Mouse (Mus musculus): ENCODE data around the gene Smtnl2. TPM values are rescaled to one million over a fixed set of nuclear protein-coding genes. Genes with fewer than 3 reads are reported as not detected.

Gene Smtnl2
- polyA plus RNA-seq, 1 experiment from 2014 or later: 41.5 TPM

DNA sequence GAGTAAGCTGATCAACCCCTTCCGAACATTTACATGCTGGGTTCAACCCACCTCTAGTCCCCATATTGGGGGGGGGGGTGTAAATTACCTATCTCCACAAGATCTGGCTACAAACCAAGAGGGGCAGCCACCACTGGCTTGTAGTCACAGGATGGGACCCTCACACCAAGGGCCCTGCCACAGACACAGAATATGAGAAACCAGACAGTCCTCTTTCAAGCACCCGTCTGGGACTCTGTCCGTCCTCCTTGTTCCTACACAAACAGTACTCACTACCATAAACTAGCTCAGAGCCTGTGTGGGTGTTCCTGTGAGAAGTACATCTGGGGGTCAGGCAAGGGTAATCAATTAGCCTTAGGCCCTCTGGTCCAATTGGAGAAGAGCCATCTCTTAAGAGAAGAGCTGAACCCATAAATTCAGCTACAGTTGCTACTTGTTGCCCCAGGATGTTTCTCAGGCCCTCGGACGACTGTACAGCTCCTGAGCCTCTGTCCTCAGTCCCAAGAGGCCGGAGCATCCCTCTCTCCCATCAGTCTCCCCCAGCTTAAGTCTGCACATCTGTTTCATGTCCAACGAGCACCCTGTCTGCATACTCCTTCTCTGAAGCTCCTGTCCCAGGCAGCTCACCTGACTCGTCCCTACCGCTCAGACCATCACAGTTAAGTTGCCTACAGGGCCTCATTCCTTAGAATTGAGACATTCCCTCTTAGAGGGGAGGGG, 2.9 kb downstream of the Smtnl2 start:
- ATAC-seq (ENCODE audit: low FRiP score, low read depth): no peak
- Histone ChIP-seq H3K4me1 (peaks cover 61% of the 10 kb centered on the region), H3K4me2 (replicated peaks) (peak overlapping the region; percentile 99), H3K36me3 (no peaks in the 10 kb centered on the region), H3K9me3 (no peaks in the 10 kb centered on the region), H3K27me3 (peaks cover 41% of the 10 kb centered on the region), H3K27ac (no peak overlapping the region), H3K4me3 (0 out of 2 replicates have a peak overlapping the region, but pooled peaks have one; percentile 72), H3K9ac (no peak overlapping the region)
- 27% methylated on average over 9 of the region's 9 CpGs for WGBS

DNA sequence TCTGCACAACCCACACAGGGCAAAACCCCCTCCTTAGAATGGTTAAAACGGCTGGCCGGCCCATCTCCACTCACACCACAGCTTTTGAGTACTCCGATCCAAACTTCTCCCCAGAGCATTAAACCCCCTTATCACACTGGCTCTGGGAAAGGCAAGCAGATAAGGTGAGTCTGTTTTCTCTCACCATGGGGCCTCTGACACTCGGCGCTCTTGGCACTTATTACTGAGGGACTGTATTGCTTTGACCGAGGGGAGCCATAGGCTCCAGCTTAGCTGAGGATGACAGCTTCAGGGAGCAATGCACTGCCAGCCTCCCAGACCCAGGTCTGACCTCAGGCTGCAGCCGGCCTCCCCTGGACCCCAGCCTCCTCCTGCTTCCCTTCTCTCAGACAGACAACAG, 3.9 kb downstream of the Smtnl2 start:
- Histone ChIP-seq H3K4me3 (no peak overlapping the region), H3K9me3 (no peaks in the 10 kb centered on the region), H3K27ac (no peak overlapping the region), H3K9ac (no peak overlapping the region), H3K27me3 (peaks cover 41% of the 10 kb centered on the region), H3K4me1 (peaks cover 55% of the 10 kb centered on the region), H3K4me2 (replicated peaks) (peak overlapping the region; percentile 30), H3K36me3 (no peaks in the 10 kb centered on the region)
- WGBS: 18% methylated on average over 7 of the region's 7 CpGs
- ATAC-seq (ENCODE audit: low FRiP score, low read depth): no peak

DNA sequence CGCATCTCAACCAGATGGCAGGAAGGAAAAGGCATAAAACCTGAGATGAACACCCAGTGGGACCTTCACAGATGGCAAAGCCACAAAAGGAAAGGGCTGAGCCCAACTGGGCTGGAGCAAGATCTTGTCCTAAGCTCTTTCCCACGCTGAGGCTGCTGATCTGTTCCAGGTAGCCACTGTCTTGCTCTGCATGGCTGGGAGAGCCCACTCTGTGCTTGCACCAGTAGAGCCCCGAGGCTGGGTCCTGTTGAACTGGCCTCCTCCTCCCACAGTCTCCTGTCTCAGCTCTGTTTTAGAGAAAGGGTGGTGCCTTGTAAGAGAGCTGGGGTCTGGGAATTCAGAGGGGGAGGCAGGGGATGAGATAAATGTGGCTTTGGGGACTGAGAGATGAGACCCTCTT, 4.4 kb downstream of the Smtnl2 start:
- Histone ChIP-seq H3K4me2 (replicated peaks) (no peak overlapping the region), H3K4me1 (peaks cover 55% of the 10 kb centered on the region)

DNA sequence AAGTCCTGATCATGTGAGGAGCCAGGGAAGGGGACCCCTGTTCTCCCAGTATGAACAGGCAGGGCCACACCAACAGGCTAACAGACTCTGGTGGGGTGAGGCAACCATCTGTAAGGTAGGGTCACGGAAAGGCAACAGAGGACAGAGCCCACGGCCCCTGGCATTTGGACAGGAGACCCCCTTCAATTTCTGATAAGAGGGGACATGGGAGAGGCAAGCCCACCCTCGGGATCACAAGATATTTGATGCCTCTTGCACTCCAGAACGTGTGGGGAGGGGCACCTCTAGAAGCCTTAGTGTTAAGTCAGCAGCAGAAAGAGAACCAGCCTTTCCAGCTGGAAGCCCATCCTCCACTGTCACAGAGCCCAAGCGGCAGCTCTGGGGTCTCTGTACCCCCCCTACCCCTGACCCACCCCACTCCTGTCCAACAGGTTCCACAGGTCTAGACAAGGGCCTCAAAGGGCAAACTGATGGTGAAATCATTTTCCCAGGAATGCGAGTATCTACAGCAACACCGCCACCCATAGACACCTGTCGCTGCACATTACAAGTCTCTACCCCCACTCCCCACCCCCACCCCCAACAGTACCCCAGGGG, 5.3 kb downstream of the Smtnl2 start:
- Histone ChIP-seq H3K27ac (no peak overlapping the region), H3K36me3 (no peaks in the 10 kb centered on the region), H3K4me3 (no peak overlapping the region), H3K9ac (no peak overlapping the region), H3K4me2 (replicated peaks) (no peak overlapping the region), H3K9me3 (no peaks in the 10 kb centered on the region), H3K4me1 (peaks cover 46% of the 10 kb centered on the region), H3K27me3 (peaks cover 39% of the 10 kb centered on the region)
- ATAC-seq (ENCODE audit: low FRiP score, low read depth): no peak
- WGBS: 53% methylated on average over 8 of the region's 8 CpGs

More for the DNA sequence above, 4.4 kb downstream of the Smtnl2 start:
- H3K9me3 ChIP-seq: no peaks in the 10 kb centered on the region
- H3K4me3 ChIP-seq: no peak overlapping the region
- no peak overlapping the region for H3K9ac ChIP-seq
- 22% methylated on average over 3 of the region's 3 CpGs for WGBS
- ATAC-seq (ENCODE audit: low FRiP score, low read depth): no peak
- H3K36me3 ChIP-seq: no peaks in the 10 kb centered on the region
- H3K27me3 ChIP-seq: peaks cover 41% of the 10 kb centered on the region
- H3K27ac ChIP-seq: no peak overlapping the region

DNA sequence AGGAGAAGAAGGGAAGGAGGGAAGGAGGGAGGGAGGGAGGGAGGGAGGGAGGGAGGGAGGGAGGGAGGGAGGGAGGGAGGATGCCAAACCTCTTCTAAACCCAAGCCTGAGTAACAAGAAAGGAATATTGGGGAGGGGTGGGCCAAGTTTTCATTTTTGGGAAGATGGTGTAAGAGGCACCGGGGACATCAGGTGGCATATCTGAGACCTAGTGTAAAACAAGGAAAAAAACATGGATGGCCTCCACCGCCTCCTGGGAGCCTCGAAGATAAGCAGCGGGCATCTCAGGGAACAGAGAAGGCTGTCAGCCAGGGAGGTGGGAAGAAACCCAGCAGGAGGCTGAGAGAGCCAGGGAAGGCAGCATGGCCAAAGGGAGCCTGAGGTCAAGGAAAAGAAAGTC, 6.0 kb downstream of the Smtnl2 start:
- H3K4me1 ChIP-seq: peaks cover 43% of the 10 kb centered on the region
- ATAC-seq (ENCODE audit: low FRiP score, low read depth): no peak
- H3K9ac ChIP-seq: no peak overlapping the region
- WGBS: 54% methylated on average over 4 of the region's 4 CpGs
- H3K9me3 ChIP-seq: no peaks in the 10 kb centered on the region
- peaks cover 35% of the 10 kb centered on the region for H3K27me3 ChIP-seq
- H3K4me2 ChIP-seq (replicated peaks): no peak overlapping the region
- peaks cover 4% of the 10 kb centered on the region; the same call in 1 of the 2 replicates for H3K36me3 ChIP-seq
- H3K27ac ChIP-seq: no peak overlapping the region
- H3K4me3 ChIP-seq: no peak overlapping the region

DNA sequence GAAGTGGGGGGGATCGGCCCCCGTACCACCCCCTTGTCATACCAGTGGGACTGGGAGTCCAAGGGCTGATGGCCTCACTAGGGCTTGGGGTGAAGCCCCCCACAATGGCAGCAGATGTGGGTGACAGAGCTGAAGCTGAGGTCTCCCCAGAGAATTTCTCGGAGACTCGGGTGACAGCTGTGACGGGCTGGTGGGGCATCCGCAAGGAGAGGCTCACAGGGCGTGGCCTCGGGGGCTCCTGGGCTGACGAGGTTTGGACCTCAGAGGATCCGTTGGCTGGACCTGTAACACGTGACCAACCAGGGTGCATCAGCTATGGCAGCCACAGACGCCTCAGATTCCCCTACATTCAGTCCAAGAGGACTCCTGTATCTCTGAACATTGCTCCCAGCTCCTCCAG, 8.5 kb downstream of the Smtnl2 start:
- WGBS: 87% methylated on average over 12 of the region's 12 CpGs
- no peak for ATAC-seq (ENCODE audit: low FRiP score, low read depth)

DNA sequence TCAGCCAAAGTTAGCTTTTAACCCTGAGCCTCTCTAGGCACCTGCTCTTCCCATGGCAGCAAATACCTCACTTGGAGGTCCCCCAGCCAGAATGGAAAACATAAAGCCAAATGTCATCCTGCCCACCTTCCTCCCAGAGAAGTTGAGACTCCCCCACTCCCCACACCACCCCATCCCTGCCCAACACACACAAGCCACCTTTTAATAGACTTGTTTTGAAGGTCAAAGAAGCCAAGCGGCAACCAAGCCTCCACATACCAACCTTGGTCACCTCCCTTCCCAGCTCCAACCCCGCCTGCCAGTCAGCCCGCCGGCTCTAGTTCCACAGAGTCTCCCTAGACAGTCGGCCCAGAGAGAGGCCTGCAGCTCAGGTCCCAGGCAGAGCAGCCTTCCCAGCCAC, 9.5 kb downstream of the Smtnl2 start:
- H3K9ac ChIP-seq: no peak overlapping the region
- no peaks in the 10 kb centered on the region for H3K9me3 ChIP-seq
- peaks cover 23% of the 10 kb centered on the region for H3K4me1 ChIP-seq
- peaks cover 12% of the 10 kb centered on the region for H3K27me3 ChIP-seq
- no peak overlapping the region for H3K4me3 ChIP-seq
- no peak for ATAC-seq (ENCODE audit: low FRiP score, low read depth)
- no peak overlapping the region for H3K4me2 ChIP-seq (replicated peaks)
- no peak overlapping the region for H3K27ac ChIP-seq
- H3K36me3 ChIP-seq: peaks cover 8% of the 10 kb centered on the region; the same call in 1 of the 2 replicates
- WGBS: 82% methylated on average over 5 of the region's 5 CpGs

More for the DNA sequence above, 8.5 kb downstream of the Smtnl2 start:
- H3K4me3 ChIP-seq: no peak overlapping the region
- no peak overlapping the region for H3K4me2 ChIP-seq (replicated peaks)
- no peak overlapping the region for H3K9ac ChIP-seq
- peaks cover 8% of the 10 kb centered on the region; the same call in 1 of the 2 replicates for H3K36me3 ChIP-seq
- peaks cover 17% of the 10 kb centered on the region for H3K27me3 ChIP-seq
- H3K4me1 ChIP-seq: peaks cover 23% of the 10 kb centered on the region
- H3K27ac ChIP-seq: no peak overlapping the region
- no peaks in the 10 kb centered on the region for H3K9me3 ChIP-seq

DNA sequence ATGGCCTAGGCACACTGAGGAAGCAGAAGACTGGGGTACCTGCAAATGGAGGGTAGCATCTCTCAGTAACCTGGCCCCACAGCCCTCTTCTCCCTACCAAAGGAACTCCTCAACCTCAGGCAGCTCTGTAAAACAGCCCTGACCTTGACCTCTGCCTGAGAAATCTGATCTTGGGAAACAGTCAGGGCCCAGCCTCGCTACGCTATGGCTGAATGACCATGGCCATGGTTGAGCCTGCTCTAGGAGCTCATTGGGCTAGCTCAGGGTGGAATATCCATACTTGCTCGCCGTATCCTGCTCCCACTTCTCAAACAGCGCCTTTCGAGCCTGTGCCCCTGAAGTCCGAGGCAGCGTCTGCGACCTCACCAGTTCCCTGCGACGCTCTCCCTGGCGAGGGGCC, 10.4 kb downstream of the Smtnl2 start:
- no peak for ATAC-seq (ENCODE audit: low FRiP score, low read depth)
- Histone ChIP-seq H3K4me2 (replicated peaks) (no peak overlapping the region), H3K4me1 (peaks cover 23% of the 10 kb centered on the region), H3K27ac (no peak overlapping the region), H3K4me3 (no peak overlapping the region), H3K9me3 (no peaks in the 10 kb centered on the region), H3K36me3 (peaks cover 8% of the 10 kb centered on the region; the same call in 1 of the 2 replicates), H3K27me3 (peaks cover 4% of the 10 kb centered on the region; the same call in 1 of the 2 replicates), H3K9ac (no peak overlapping the region)
- 85% methylated on average over 12 of the region's 12 CpGs for WGBS

DNA sequence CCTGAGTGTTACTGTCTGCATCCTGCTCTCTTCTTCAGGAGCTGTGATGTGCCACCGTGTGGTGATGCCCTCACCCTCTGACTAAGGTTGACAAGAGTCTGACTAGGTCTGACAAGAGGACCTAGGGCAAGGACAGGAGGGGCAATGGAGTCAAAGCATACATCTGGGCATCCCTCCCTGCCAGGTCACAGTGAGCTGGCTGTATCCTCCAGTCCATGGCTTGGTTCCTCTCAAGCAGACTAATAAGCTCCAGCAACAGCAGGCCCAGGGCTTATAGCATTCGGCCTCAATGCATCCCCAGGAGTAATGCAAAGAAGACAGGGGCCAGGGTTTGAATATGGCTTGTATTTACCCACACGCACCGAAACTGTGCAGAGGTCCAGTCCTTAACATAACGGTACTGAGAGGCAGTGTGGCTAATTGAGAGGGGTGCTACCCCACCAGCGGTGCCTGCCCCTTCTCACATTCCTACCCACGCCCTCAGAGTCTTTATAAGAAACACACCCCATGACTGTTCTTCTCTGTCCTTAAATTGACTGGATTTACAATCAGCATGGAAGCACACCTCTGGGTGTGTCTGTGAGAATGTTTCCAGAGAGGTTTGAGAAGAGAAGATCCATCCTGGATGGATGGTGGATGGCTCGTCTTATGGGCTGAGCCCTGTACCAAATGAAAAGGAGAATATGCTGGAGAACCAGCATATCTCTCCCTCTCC, 13.5 kb downstream of the Smtnl2 start:
- WGBS: 72% methylated on average over 8 of the region's 8 CpGs
- H3K36me3 ChIP-seq: peaks cover 8% of the 10 kb centered on the region; the same call in 1 of the 2 replicates
- H3K27ac ChIP-seq: peak overlapping the region; percentile 22; the same call in 1 of the 2 replicates

DNA sequence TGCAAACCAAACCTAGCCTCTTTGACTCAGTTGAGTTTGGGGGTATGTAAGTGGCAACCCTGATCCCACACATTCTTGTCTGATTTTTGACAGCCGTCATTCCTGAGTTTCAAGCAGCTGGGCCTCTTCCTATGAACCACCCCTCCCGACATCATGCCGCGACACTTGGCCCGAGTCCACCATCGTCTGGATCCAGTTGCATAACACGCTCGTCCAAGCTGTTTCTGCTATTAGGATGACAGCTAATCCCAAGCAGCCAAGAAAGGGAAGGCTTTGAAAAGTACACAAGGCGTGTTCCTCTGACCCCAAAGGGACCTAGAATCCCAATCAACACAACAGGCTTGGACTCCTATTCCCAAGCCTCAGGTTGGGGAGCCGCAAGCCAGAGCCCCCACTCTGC, 14.4 kb downstream of the Smtnl2 start:
- 55% methylated on average over 10 of the region's 10 CpGs for WGBS
- Histone ChIP-seq H3K4me2 (replicated peaks) (no peak overlapping the region), H3K27ac (no peak overlapping the region; the same call in 1 of the 2 replicates)

More for the DNA sequence above, 13.5 kb downstream of the Smtnl2 start:
- no peak overlapping the region for H3K4me3 ChIP-seq
- H3K9ac ChIP-seq: no peak overlapping the region
- no peak overlapping the region for H3K4me2 ChIP-seq (replicated peaks)
- H3K4me1 ChIP-seq: peaks cover 43% of the 10 kb centered on the region
- no peak for ATAC-seq (ENCODE audit: low FRiP score, low read depth)
- H3K27me3 ChIP-seq: no peaks in the 10 kb centered on the region
- no peaks in the 10 kb centered on the region for H3K9me3 ChIP-seq

DNA sequence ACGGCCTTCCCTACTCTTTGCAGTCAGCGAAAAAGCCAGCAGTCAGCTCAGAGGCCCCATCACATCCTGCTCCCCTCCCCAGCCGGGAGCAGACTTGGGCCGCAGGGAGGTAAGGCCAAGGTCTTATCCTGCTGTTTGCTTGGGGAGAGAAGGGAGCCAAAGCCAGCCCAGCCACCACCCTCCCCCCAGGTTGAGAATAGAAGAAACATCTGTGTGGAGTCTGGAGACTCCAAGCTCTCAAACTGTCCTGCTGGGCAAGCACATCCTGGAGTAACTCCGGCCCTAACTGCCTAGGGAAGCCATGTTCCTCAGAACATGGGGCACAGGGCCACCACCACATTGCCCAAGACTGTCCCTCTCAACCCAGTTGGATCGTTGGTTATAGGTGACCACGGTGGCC, 14.9 kb downstream of the Smtnl2 start:
- H3K9ac ChIP-seq: no peak overlapping the region
- peaks cover 8% of the 10 kb centered on the region; the same call in 1 of the 2 replicates for H3K36me3 ChIP-seq
- no peaks in the 10 kb centered on the region for H3K9me3 ChIP-seq
- no peak; the same call in 1 of the 2 replicates for ATAC-seq (ENCODE audit: low FRiP score, low read depth)
- H3K4me1 ChIP-seq: peaks cover 43% of the 10 kb centered on the region
- 71% methylated on average over 7 of the region's 7 CpGs for WGBS
- peak overlapping the region; percentile 48 for H3K27ac ChIP-seq
- no peak overlapping the region for H3K4me3 ChIP-seq
- no peak overlapping the region for H3K4me2 ChIP-seq (replicated peaks)
- no peaks in the 10 kb centered on the region for H3K27me3 ChIP-seq

More for the DNA sequence above, 14.4 kb downstream of the Smtnl2 start:
- no peaks in the 10 kb centered on the region for H3K27me3 ChIP-seq
- H3K4me3 ChIP-seq: no peak overlapping the region
- no peak overlapping the region for H3K9ac ChIP-seq
- no peak for ATAC-seq (ENCODE audit: low FRiP score, low read depth)
- H3K36me3 ChIP-seq: peaks cover 8% of the 10 kb centered on the region; the same call in 1 of the 2 replicates
- H3K9me3 ChIP-seq: no peaks in the 10 kb centered on the region
- peaks cover 43% of the 10 kb centered on the region for H3K4me1 ChIP-seq

DNA sequence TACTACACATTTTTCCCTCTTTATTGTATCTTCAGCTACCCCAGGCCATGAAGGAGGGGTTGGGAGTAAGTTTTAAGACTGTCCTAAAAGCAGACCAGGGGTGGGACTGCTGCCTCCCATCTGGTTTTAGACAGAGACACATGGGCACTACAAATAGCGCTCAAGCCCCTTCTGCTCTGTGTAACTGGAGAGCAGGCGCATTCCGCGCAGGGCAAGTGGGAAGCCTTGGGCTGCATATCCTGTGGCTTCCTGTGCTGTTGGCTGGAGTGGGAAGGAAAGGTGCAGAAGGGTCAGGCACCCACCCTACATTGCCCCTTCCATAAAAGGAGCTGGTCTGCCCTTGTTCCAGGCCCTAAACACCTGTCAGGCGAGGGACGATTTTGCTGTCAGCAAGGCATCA, 15.9 kb downstream of the Smtnl2 start:
- Histone ChIP-seq H3K4me1 (peaks cover 43% of the 10 kb centered on the region), H3K36me3 (0 out of 2 replicates have a peak, but pooled peaks cover 4% of the 10 kb centered on the region), H3K4me2 (replicated peaks) (no peak overlapping the region), H3K9me3 (no peaks in the 10 kb centered on the region), H3K27me3 (no peaks in the 10 kb centered on the region), H3K4me3 (no peak overlapping the region), H3K9ac (no peak overlapping the region), H3K27ac (peak overlapping the region; percentile 15; the same call in 1 of the 2 replicates)
- 50% methylated on average over 6 of the region's 6 CpGs for WGBS
- peak; percentile 55; the same call in 1 of the 2 replicates for ATAC-seq (ENCODE audit: low FRiP score, low read depth)

All from limb, embryonic 13.5 days (tissue).